Mouse (Mus musculus): ENCODE measurements at regions not wholly inside any gene's neighbourhood (a gene's known extent, or its start where the extent isn't known, plus 50 kb on each side); places are given as distances from the start of the nearest gene placed in this dataset.

DNA sequence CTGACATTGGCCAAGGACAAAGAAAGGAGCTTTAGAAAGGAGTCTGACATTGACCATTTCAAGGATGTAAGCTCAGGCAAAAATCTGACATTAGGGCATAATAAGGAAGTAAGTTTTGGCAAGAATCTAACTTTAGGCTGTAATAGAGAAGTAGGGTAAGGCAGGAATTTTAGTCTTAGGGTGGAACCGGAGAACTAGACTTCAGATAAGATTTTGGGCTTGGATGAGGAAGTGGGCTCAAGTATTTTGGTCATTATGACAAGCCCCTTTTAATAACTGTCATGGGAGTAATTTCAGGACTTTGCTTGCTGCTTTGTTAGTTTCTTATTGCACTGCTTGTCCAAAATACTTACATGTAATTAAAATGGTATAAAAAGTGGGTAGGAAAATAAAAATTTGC lies 418.9 kb downstream of the Wdr20rt start:
- DNase-seq, result no peak

DNA sequence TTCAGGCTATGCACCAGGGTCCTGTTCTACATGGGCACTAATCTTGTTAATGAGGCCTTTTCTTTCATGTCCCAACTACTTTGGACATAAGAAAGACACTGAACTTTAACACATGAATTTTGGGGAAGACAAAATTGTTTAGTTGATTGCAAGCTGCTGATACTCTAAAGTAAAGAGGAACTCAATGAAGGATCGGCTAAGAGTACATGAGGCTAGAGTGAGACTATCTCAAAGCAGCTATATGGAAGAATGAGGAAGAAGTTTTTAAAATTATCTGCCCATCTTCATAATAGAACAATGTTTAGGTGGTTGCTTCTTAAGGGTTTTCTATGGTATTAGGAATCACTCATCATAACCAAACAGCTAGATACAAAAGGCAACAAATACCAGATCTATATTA lies 431.5 kb downstream of the Wdr20rt start:
- no peak for DNase-seq

DNA sequence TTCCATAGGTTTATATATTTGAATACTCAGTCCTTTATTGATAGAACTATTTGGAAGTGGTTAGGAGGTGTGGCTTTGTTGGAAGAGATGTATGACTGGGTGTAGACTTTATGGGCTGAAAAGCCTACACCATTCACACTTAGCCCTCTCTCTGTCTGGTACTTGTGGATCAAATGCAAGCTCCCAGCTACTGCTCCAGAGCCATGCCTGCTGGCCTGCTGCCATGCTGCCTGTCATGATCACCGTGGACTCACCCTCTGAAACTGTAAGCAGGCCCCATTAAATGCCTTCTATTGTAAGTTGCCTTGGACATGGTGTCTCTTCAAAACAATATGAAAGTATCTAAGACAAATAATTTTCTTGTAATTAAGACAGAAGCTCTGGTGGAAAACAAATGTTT lies 446.4 kb downstream of the Wdr20rt start:
- DNase-seq, result no peak

DNA sequence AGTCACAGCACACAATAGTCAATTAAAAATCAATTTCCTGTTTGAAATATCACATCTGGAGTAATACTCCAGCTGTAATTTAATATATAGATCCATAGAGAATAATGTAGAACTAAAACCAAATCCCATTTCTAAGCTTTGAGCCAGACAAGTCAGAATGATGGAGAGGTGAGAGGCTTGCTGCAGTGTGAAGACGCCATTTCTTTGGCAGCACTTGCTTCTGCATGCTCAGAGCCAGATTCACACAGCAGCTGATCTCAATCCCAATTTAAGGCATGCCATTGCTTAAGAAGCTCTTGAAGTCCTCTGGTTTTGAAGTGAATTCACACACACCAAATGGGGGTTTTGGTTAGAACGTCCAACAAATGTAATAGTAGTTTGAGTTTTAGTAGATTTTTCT lies 447.9 kb downstream of the Wdr20rt start:
- no peak for DNase-seq

DNA sequence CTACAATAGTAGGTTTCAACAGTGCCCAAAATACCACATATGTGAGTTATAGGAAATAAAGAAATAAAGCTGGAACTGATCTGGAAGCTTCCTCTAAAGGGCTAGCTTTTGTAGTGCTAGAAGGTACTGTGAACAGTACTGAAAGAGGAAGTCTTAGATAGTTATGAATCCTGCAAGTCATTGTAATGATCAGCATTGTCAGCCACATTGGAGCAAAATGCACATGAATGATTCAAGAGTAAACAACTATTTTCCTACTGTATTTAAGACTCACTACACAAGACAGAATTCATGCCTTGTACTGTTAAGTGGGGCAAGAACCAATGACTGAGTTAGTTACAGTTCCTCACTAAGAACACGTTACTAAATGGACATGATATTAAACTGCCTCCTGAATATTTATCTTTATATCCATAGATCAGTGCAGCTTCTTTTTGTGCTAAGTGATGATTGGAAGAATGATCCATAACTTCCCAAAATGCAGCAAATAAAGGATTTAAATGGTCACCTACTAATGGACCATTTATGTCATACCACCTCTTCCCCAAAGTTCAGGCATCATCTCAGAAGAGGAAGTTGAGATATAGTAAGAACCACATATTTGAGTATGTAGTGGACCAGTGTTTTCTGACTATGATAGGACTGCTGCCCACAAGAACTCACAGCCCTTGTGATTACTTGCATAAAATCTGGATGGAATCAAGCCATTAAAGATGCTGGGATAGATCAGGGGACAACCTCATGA lies 449.8 kb downstream of the Wdr20rt start:
- no peak for DNase-seq

DNA sequence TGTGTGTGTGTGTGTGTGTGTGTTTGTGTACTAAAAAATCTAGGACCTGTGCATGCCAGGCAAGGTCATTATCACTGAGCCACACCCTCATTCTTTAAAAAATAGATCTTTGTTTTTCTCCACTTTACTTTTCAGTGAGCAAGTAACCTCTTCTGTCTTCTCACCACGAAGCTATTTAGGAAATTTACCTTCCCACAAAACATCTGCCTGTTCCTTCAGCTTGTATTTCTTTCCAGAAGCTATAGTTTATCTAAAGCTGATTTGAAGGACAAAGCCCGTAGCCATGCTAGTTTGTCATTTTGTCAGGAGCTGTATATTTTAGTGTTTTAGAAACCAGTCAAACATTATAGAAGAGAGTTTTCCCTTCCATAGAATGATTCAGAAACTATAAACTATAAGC lies 455.0 kb downstream of the Wdr20rt start:
- DNase-seq, result no peak

DNA sequence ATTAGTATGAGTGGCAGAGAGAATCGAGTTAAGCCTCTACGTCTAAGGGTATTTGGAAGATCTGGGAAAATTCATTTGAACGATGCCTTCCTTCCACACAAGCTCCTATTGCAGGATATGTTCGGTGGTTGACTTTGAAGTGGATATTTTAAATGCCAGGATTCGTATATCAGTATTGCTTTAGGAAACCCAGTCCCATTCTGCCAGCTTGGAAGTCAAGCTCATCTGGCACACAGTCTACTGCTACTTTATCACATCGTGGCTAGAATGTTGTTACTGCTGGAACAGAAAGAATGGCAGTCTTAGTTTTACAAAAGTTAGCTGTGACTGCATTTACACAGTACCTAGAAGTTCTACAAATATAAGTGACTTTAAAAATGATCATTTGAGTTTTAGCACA lies 456.5 kb downstream of the Wdr20rt start:
- DNase-seq, result no peak

DNA sequence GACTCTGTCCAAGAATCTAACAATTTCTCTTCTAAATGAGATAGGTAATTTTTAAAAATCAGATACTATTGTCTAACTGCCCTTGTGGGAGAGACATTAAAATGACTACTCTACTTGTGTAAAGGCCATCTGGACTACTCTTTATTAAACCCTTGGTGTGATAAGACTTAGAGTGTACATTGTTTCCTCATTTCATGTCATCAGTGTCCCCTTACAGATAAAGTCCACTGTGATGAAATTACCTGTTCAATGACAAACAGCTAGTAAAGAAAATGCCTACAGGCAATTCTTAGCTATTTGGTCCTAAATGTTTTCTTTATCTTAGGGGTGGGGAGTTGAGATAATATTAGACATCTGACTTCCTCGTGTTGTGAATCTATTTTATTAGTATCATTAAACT lies 479.7 kb downstream of the Wdr20rt start:
- DNase-seq, result no peak

DNA sequence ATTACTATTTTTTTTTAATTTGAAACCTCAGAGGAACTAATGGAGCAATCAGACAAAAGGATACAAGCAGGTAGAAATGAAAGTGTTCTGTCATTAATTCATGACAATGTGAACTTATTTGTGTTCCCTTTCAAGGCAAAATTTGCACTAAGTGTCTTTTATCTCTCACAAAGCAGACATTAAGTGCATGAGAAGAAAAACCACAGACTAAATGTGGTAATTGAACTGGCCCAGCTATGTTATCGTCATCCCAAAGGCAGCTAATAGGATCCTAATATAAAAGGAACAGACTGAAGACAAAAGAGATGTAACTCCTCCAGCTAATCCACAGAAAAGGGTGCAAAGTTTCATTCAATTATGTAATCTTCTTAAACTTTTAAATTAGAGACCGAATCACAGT lies 487.0 kb downstream of the Wdr20rt start:
- DNase-seq, result no peak
